Mouse (Mus musculus): ENCODE results near the gene Rgs13. TPM values are rescaled to one million over a fixed set of nuclear protein-coding genes. Genes with fewer than 3 reads are reported as not detected.

The Rgs13 gene
- polyA plus RNA-seq (2014; fragmentation: Nextera tagmentation; extraction: Ambion mirVana): 4.1 and 4.7 TPM in 2 replicates

DNA sequence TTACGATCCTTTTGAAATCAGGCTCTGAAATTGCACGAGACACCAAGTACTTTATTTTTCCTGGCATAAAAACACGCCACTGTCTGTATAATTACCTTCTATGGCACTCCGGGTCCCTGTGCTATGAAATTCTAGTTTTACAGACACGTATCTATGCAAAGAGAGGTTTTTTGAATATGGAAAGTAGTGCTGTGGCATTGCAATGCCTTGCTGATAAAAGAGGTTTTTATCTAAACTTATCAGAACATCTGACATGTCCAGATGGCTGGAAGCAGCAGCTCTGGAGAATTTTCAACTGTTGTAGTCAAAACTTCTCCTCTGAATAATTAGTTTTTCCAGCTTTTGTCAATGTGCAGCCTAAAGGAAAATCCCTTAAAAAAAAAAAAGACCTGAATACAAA lies at the start of gene Rgs13:
Gene Rgs13, minus strand, starts transcription at position 207 of the 400 bp plus-strand sequence.
- Histone ChIP-seq H3K27me3 (ENCODE audit: control insufficient read depth, insufficient read depth, low read length) (no peaks in the 10 kb centered on the region), H3K27ac (ENCODE audit: low read depth, low read length) (peak within 1 kb of the TSS; percentile 26; the same call in 1 of the 2 replicates), H3K4me2 (0 out of 2 replicates have a peak within 1 kb of the TSS, but pooled peaks have one; percentile 3), H3K4me3 (ENCODE audit: low read depth, low read length) (no peak within 1 kb of the TSS), H3K36me3 (ENCODE audit: control insufficient read depth, insufficient read depth, low read length) (no peaks in the 10 kb centered on the region), H3K4me1 (ENCODE audit: control insufficient read depth, insufficient read depth, low read length) (peaks cover 6% of the 10 kb centered on the region), H3K9ac (ENCODE audit: low read length) (no peak within 1 kb of the TSS; the same call in 1 of the 2 replicates), H3K9me3 (ENCODE audit: control insufficient read depth, low read length) (no peaks in the 10 kb centered on the region)
- DNase-seq (ENCODE audit: low spot score, missing footprints): peak; percentile 88
- WGBS: 33% methylated on average over 5 of the region's 5 CpGs
- peak; percentile 66 for ATAC-seq (ENCODE audit: low FRiP score)

GRCm38 (mm10) chr1:144215230-144215629 lies 38.1 kb upstream of the Rgs13 start:
- Histone ChIP-seq H3K36me3 (ENCODE audit: control insufficient read depth, insufficient read depth, low read length) (no peaks in the 10 kb centered on the region), H3K27ac (ENCODE audit: low read depth, low read length) (no peak overlapping the region), H3K4me1 (ENCODE audit: control insufficient read depth, insufficient read depth, low read length) (no peaks in the 10 kb centered on the region), H3K4me2 (no peak overlapping the region), H3K9me3 (ENCODE audit: control insufficient read depth, low read length) (no peaks in the 10 kb centered on the region), H3K4me3 (ENCODE audit: low read depth, low read length) (no peak overlapping the region), H3K9ac (ENCODE audit: low read length) (no peak overlapping the region), H3K27me3 (ENCODE audit: control insufficient read depth, insufficient read depth, low read length) (no peaks in the 10 kb centered on the region)
- no peak for ATAC-seq (ENCODE audit: low FRiP score)
- DNase-seq (ENCODE audit: low spot score, missing footprints): no peak

DNA sequence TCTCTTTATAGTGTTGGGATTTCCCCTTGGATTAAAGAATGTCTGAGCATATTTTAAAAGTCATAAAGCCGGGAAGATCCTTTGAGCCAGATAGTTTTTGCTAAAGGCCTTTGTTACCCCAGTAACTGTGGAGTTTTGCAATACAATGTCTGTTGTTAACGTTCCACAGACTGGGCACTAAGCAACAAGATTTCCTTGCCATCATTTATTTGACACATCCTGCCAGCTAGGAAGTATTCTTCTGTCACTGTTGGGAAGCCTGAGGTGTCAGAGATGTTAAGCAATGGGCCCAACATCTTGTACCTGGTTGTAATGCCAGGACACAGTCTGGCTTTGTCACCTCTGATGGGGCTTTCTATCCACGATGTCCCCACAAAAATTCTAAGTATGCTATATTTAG lies 33.7 kb upstream of the Rgs13 start:
- Histone ChIP-seq H3K9ac (ENCODE audit: low read length) (no peak overlapping the region), H3K4me3 (ENCODE audit: low read depth, low read length) (no peak overlapping the region), H3K36me3 (ENCODE audit: control insufficient read depth, insufficient read depth, low read length) (no peaks in the 10 kb centered on the region), H3K4me2 (no peak overlapping the region), H3K27ac (ENCODE audit: low read depth, low read length) (no peak overlapping the region), H3K9me3 (ENCODE audit: control insufficient read depth, low read length) (no peaks in the 10 kb centered on the region), H3K4me1 (ENCODE audit: control insufficient read depth, insufficient read depth, low read length) (no peaks in the 10 kb centered on the region), H3K27me3 (ENCODE audit: control insufficient read depth, insufficient read depth, low read length) (no peaks in the 10 kb centered on the region)
- ATAC-seq (ENCODE audit: low FRiP score) (no peak), DNase-seq (ENCODE audit: low spot score, missing footprints) (no peak)
- WGBS: 63% methylated on average over 3 of the region's 3 CpGs

- no peaks in the 10 kb centered on the region for H3K4me1 ChIP-seq (ENCODE audit: control insufficient read depth, insufficient read depth, low read length)
- no peak overlapping the region for H3K27ac ChIP-seq (ENCODE audit: low read depth, low read length)
- no peak for DNase-seq (ENCODE audit: low spot score, missing footprints)
- ATAC-seq (ENCODE audit: low FRiP score): no peak
- H3K4me2 ChIP-seq: no peak overlapping the region
- H3K36me3 ChIP-seq (ENCODE audit: control insufficient read depth, insufficient read depth, low read length): no peaks in the 10 kb centered on the region
- H3K9me3 ChIP-seq (ENCODE audit: control insufficient read depth, low read length): no peaks in the 10 kb centered on the region
- H3K9ac ChIP-seq (ENCODE audit: low read length): no peak overlapping the region
- H3K4me3 ChIP-seq (ENCODE audit: low read depth, low read length): no peak overlapping the region
- H3K27me3 ChIP-seq (ENCODE audit: control insufficient read depth, insufficient read depth, low read length): no peaks in the 10 kb centered on the region
- WGBS: 75% methylated on average over 7 of the region's 7 CpGs
Measured at GRCm38 (mm10) chr1:144206281-144207061, 29.3 kb upstream of the Rgs13 start.

DNA sequence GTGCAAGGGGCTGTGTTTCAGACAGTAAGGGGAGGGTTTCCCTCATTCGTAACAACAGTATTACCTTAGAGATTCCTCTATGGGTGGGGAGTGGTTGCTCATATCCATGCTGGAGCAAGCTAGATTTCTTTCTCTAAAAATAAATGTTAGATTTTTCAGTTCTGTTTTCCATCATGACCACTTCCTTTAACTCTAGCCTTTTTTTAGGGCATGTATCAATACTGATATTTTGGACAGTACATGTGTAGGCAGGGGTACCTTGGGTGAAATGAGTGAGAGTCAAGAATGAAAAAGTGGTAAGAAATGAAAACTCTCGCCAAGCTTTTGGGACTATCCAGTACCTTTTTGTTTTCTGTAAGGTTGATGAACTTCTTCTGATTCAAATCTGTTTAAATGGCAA lies 27.6 kb upstream of the Rgs13 start:
- no peaks in the 10 kb centered on the region for H3K4me1 ChIP-seq (ENCODE audit: control insufficient read depth, insufficient read depth, low read length)
- no peaks in the 10 kb centered on the region for H3K9me3 ChIP-seq (ENCODE audit: control insufficient read depth, low read length)
- H3K9ac ChIP-seq (ENCODE audit: low read length): no peak overlapping the region
- WGBS: 94% methylated on average over 2 of the region's 2 CpGs
- ATAC-seq (ENCODE audit: low FRiP score) (no peak), DNase-seq (ENCODE audit: low spot score, missing footprints) (no peak)
- no peaks in the 10 kb centered on the region for H3K36me3 ChIP-seq (ENCODE audit: control insufficient read depth, insufficient read depth, low read length)
- no peak overlapping the region for H3K4me2 ChIP-seq
- no peak overlapping the region for H3K27ac ChIP-seq (ENCODE audit: low read depth, low read length)
- no peaks in the 10 kb centered on the region for H3K27me3 ChIP-seq (ENCODE audit: control insufficient read depth, insufficient read depth, low read length)
- H3K4me3 ChIP-seq (ENCODE audit: low read depth, low read length): no peak overlapping the region

DNA sequence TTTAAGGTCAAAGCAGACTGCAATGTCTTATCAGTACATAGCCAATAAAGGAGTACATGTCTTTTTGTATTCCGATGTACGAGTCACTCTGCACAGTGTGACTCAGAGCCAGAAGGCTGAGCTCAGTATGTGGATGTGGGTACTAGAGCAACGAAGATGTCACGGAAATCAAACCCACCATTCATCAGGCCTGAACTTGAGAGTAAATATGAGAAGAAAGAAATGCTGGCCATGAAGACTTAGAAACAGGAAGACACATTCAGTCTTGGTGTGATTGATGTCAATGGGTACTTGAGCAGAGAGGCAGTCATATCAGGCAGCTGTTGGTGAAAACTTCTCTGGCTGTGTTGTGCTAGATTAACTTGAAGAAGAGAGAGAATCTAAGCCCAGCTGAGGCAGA lies 25.8 kb upstream of the Rgs13 start:
- Histone ChIP-seq H3K9ac (ENCODE audit: low read length) (no peak overlapping the region), H3K4me1 (ENCODE audit: control insufficient read depth, insufficient read depth, low read length) (no peaks in the 10 kb centered on the region), H3K4me2 (no peak overlapping the region), H3K27me3 (ENCODE audit: control insufficient read depth, insufficient read depth, low read length) (no peaks in the 10 kb centered on the region), H3K36me3 (ENCODE audit: control insufficient read depth, insufficient read depth, low read length) (no peaks in the 10 kb centered on the region), H3K27ac (ENCODE audit: low read depth, low read length) (no peak overlapping the region), H3K4me3 (ENCODE audit: low read depth, low read length) (no peak overlapping the region), H3K9me3 (ENCODE audit: control insufficient read depth, low read length) (no peaks in the 10 kb centered on the region)
- WGBS: 87% methylated on average over 4 of the region's 4 CpGs
- DNase-seq (ENCODE audit: low spot score, missing footprints) (no peak), ATAC-seq (ENCODE audit: low FRiP score) (no peak)

GRCm38 (mm10) chr1:144200496-144200895 lies 23.3 kb upstream of the Rgs13 start:
- no peak for DNase-seq (ENCODE audit: low spot score, missing footprints)
- Histone ChIP-seq H3K4me3 (ENCODE audit: low read depth, low read length) (no peak overlapping the region), H3K27me3 (ENCODE audit: control insufficient read depth, insufficient read depth, low read length) (no peaks in the 10 kb centered on the region), H3K9ac (ENCODE audit: low read length) (no peak overlapping the region), H3K36me3 (ENCODE audit: control insufficient read depth, insufficient read depth, low read length) (no peaks in the 10 kb centered on the region), H3K27ac (ENCODE audit: low read depth, low read length) (no peak overlapping the region), H3K4me2 (no peak overlapping the region), H3K4me1 (ENCODE audit: control insufficient read depth, insufficient read depth, low read length) (no peaks in the 10 kb centered on the region), H3K9me3 (ENCODE audit: control insufficient read depth, low read length) (no peaks in the 10 kb centered on the region)
- WGBS: 76% methylated on average over 2 of the region's 2 CpGs
- ATAC-seq (ENCODE audit: low FRiP score): no peak

DNA sequence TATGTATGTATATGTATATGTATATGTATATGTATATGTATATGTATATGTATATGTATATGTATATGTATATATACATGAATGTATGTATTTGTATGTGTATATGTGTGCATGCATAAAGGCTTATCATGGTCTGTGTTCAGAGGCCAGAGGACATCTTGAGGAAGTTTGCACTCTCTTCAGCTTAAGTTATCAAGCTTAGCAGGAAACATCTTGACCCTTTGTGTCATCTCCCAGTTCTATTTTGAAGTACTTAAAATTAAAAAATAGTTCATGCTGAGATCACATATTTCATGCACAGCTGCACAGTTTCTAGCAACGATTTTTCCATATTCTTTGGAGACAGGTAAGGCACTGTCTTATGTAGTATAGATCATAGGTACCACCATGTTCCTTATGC lies 22.4 kb upstream of the Rgs13 start:
- Histone ChIP-seq H3K9ac (ENCODE audit: low read length) (no peak overlapping the region), H3K4me3 (ENCODE audit: low read depth, low read length) (no peak overlapping the region), H3K36me3 (ENCODE audit: control insufficient read depth, insufficient read depth, low read length) (no peaks in the 10 kb centered on the region), H3K4me1 (ENCODE audit: control insufficient read depth, insufficient read depth, low read length) (no peaks in the 10 kb centered on the region), H3K27me3 (ENCODE audit: control insufficient read depth, insufficient read depth, low read length) (no peaks in the 10 kb centered on the region), H3K4me2 (no peak overlapping the region), H3K27ac (ENCODE audit: low read depth, low read length) (no peak overlapping the region), H3K9me3 (ENCODE audit: control insufficient read depth, low read length) (no peaks in the 10 kb centered on the region)
- WGBS: 75% methylated on average over 1 of the region's 1 CpGs
- DNase-seq (ENCODE audit: low spot score, missing footprints) (no peak), ATAC-seq (ENCODE audit: low FRiP score) (no peak)

GRCm38 (mm10) chr1:144197684-144198083 lies 20.5 kb upstream of the Rgs13 start:
- Histone ChIP-seq H3K4me2 (no peak overlapping the region), H3K27ac (ENCODE audit: low read depth, low read length) (no peak overlapping the region), H3K4me1 (ENCODE audit: control insufficient read depth, insufficient read depth, low read length) (no peaks in the 10 kb centered on the region), H3K9ac (ENCODE audit: low read length) (no peak overlapping the region), H3K9me3 (ENCODE audit: control insufficient read depth, low read length) (no peaks in the 10 kb centered on the region), H3K4me3 (ENCODE audit: low read depth, low read length) (no peak overlapping the region), H3K36me3 (ENCODE audit: control insufficient read depth, insufficient read depth, low read length) (no peaks in the 10 kb centered on the region), H3K27me3 (ENCODE audit: control insufficient read depth, insufficient read depth, low read length) (no peaks in the 10 kb centered on the region)
- WGBS: 30% methylated on average over 3 of the region's 3 CpGs
- DNase-seq (ENCODE audit: low spot score, missing footprints) (peak; percentile 96), ATAC-seq (ENCODE audit: low FRiP score) (peak; percentile 66; the same call in 1 of the 2 replicates)

All from midbrain, embryonic 11.5 days (tissue).